Mouse (Mus musculus): Measurements from ENCODE around the gene Nedd4.

DNA sequence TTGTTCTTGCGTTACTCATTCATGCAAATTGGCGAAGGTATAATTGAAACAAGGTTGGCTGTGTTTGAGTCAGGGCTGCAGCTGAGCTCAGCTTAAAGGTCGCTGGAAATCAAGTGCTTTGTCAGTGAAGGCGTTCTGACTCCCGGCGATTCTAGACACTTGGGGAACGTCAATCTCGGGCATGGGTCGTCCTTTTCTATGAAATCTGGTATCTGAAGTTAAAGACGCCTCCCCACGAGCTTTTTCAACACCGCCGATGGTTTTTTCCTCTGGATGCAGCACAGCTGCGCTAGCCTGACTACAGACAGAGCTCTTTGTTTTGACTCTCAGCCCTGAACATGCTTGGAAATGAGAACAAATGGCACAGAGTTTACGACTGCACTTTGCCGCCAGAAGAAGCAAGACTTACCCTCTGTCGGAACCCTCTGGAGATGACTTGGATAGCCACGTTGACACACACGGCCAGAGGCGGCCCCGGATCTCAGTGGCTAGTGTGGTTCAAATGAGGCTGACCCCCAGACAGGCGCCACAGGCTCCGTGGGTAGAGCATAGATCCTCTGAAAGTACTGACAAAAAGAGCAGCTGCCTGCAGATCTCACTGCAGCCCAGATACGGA is 31.0 kb downstream of the Nedd4 start:
- TF ChIP-seq MAX (IDR thresholded peaks at IDR 0.05) (no peak), CTCF (IDR thresholded peaks at IDR 0.05; ENCODE audit: control insufficient read depth, insufficient read depth, insufficient read length) (no peak), CEBPB (IDR thresholded peaks at IDR 0.05; ENCODE audit: low read depth) (no peak), MYOD1 (IDR thresholded peaks at IDR 0.05; ENCODE audit: control insufficient read depth, insufficient read length, low read depth) (no peak)
